Mouse (Mus musculus): ENCODE measurements around the gene Sez6l.

The Sez6l gene

DNA sequence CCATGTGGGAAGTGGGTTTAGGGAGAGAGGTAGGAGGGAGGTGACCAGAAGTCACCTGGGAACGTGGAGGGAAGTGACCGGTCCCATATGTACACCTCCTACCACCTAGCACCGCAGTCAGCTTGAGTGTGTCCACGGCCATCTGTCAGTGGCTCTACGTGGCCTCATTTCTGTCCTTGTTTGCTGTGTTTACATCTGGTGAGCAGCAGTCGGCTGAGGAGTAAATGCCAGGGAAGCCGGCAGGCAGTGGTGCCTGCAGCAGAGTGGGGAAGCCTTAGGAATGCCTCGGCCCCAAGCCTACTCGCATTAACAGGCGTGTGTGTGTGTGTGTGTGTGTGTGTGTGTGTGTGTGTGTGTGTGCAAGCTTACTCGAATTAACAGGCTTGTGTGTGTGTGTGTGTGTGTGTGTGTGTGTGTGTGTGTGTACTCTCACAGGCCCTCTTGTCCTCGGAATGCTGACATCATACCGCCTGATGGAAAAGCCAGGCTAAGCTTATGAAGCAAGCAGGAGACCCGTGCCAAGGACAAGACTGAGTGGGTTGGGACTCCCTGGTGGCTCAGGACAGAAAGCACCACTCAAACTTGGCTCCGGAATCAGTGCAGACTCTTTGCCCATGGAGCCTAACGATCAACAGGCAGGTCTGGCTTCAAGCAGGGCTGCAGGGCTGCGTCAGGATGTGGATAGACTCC lies 194.2 kb downstream of the Sez6l start:
- DNase-seq, result no peak

DNA sequence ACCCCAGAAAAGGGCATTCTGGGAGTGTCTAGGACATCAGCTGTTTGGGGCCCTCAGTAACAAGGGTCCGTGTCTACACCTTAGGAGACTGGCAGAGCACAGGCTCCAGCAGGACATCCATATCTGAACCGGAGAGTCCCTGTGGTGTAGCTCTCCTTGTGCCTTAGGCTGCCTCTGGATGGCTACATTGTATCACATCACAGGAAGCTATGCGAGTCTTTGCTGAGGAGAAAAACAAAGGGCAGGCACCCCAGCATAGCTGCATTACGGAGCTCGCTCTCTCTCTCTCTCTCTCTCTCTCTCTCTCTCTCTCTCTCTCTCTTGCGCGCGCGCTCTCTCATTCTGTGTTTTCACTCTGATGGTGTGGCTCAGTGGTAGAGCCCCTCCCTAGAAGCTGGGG lies 194.9 kb downstream of the Sez6l start:
- DNase-seq, result no peak

DNA sequence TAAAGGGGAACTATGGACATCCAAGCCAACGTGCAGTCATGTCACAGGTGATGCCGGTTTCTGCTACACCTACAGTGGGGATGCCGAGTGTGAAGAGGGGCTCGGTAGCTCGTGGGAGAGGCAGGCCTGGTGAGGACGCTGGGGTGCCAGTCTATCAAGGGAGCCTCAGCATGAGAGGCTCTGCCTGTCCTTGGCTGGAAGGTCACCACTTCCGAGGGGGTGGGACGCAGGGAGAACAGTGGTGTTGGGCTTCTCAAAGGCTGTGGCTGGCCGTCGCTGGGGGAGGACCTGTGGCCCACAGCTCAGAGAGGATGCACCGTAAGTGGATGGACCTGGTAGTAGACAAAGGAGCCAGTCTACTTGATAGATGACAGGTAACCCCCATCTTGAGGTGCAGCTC lies 195.8 kb downstream of the Sez6l start:
- DNase-seq, result no peak

DNA sequence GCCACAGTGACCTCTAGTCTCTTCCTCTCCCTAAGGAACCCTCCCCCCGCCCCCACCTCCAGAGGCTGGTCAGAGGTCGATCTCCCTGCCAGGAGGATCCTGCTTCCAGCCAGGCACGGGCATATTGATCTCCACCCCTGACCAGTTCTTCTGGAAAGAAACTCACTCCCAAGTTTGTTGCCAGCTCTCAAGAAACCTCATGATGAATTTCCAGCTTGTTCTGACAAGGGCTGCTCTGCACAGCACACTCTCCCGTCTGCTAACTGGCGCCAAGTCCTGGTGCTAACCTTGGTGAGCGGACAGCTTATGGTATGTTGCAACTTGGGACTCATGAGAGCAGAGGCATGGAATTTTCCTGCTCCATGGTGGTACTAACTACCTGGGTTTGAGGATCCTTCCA lies 198.3 kb downstream of the Sez6l start:
- no peak for DNase-seq

DNA sequence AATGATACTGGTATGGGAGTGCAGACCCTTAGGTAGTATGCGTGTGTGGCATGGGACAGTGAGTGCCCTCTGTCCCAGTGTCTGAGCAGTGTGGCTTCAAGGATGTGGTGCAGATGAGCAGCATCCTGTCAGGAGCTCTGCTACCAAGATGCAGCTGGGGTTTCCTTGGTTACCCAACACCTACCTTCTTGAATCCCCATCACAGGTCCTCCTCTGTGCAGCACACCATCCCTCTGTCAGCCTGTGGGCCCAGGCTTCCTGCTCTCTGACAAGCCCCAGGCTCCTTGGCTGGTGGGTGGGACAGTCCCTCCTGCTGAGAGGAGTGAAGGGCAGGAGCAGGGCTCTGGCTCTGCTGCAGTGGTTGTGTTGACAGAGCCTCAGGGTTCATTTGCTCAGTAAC lies 199.6 kb downstream of the Sez6l start:
- DNase-seq, result no peak

DNA sequence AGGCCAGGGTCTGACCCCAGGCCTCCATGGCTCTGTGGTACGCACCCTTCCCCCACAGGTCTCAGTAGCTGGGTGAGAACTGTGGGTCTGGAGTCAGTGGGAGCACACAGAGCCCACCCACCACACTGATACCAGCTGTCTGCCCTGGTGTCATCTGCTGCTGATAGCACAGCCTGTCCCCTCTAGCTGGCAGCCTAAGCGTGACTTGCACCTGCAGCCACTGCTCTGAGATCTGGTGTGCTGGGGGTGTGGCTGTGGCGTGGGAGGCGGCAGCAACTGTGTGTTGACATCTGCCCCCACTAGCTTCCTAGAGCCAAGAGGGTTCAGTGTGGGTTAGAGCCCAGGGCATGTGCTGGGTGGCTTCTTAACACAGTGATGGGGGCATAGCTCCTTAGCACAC lies 200.9 kb downstream of the Sez6l start:
- no peak for DNase-seq

DNA sequence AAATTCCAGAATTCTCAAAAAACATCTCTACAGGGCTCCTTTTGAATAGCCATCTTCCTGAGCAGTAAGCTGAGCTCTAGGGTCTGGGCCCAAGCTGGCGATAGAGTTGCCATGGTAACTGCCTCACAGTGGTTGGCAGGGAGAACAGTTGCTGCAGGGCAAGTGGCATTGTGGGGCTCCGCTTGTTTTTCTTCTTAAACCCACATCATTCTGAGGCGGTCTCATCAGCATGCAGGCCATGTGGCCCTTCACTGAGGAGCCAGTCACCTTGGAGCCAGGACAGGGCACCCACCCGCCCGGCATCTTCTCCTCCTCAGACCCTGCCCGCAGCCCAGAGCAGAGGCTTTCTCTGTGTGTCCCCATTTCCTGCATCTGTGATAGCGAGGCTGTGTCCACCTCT lies 205.1 kb downstream of the Sez6l start:
- peak; percentile 61 for DNase-seq

DNA sequence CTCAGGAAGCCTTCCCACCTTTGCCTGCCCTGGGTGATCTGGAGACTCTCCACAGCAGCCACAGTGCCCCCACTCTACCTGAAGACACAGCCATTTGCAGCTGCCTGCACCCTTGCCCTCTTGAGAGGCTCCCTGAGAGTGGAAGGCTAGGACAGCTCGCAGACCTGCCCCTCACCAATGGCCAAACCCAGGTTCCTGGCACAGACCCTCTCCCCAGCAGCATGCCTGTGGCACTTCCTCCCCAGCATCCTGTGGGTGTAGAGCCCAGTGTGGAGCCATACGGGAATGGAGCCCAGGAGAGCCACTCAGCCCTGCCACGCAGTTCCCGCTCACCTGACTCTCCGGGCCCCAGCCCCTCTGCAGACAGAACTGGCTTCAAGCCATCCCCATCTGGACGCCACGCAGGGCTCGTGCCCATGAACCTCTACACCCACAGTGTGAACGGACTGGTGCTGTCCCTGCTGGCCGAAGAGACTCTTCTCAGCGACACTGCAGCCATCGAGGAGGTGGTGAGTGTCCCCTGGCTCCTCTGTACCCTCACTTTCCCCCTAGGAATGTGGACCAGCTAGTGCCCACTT lies 206.7 kb downstream of the Sez6l start:
- DNase-seq, result no peak

DNA sequence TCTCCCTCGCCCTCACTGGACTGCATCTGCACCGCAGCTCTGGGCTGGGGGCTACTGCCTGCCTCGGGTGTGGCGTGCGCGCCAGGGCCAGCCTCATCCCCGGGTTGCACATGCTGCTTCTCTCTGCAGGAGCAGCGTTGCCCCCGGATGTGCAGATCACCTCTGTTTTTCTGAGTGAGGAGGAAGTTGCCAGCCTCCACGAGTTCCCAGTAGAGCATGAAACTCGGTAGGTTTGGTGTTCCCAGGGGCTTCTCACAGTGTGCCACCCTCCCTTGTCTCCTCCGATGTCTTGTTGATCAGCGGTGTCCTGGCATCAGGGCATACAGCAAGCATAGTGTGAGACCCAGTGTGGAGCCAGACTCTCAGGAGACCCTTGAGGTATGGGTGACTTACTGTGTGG lies 207.7 kb downstream of the Sez6l start:
- no peak for DNase-seq
